Mouse (Mus musculus): Measurements from ENCODE around the gene Myadm. TPM values are rescaled to one million over a fixed set of nuclear protein-coding genes. Genes with fewer than 3 reads are reported as not detected.

Myadm gene
- total and polyA plus RNA-seq, 3 experiments: 4.4 to 22.6 (median 4.6) TPM

DNA sequence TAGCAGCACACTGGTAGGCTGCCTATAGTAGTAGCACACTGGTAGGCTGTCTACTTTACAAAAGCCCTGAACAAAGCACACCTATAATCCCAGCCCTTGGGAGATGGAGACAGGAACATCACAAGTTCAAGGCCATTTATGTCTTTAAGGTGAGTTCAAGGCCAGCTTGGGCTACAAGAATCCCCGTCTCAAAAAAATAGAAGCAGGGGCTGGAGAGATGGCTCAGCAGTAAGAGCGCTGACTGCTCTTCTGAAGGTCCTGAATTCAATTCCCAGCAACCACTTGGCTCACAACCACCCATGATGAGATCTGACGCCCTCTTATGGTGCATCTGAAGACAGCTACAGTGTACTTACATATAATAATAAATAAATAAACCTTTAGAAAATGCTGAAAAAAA, 56.4 kb downstream of the Myadm start:
- Histone ChIP-seq H3K4me2 (ENCODE audit: insufficient read depth, low read depth, poor library complexity, severe bottlenecking) (no peak overlapping the region), H3K27me3 (replicated peaks) (no peaks in the 10 kb centered on the region), H3K4me1 (ENCODE audit: control insufficient read depth in 1 of 2, insufficient read depth in 2 of 2) (peaks cover 0 to 6% of the 10 kb centered on the region in 2 experiments; a peak in 1 of 4 replicates), H3K4me3 (replicated peaks in 1 of 3; ENCODE audit: low read depth in 2 of 3, low read length in 2 of 3, poor library complexity in 1 of 3) (no peak overlapping the region), H3K9me3 (replicated peaks; ENCODE audit: low read length) (no peaks in the 10 kb centered on the region), H3K9ac (ENCODE audit: insufficient read depth, low read depth) (no peak overlapping the region), H3K36me3 (replicated peaks in 1 of 2; ENCODE audit: control insufficient read depth in 1 of 2, insufficient read depth in 1 of 2, low read length in 1 of 2) (no peaks in the 10 kb centered on the region), H3K27ac (ENCODE audit: insufficient read depth, low read depth) (no peak overlapping the region), H3K79me2 (replicated peaks; ENCODE audit: control insufficient read depth, extremely low read depth, insufficient read depth, poor library complexity, severe bottlenecking) (no peaks in the 10 kb centered on the region)
- in situ Hi-C loops (cut with MboI; ENCODE audit: low pct_ligation_motif_present, low pct_unique_long_range_greater_than_20kb, low sequenced_read_pairs) (loop anchor here (10.0 kb wide), 1 partner anchor 100 kb away; no protein-coding TSS in a partner anchor), dilution Hi-C loops (cut with MboI; ENCODE audit: extremely low pct_ligation_motif_present, extremely low pct_unique_long_range_greater_than_20kb, low sequenced_read_pairs) (no loop called here)
- DNase-seq (ENCODE audit: extremely low read depth): no peak
- no peak for TF ChIP-seq TBP (conservative IDR thresholded peaks at IDR 0.05; ENCODE audit: low read depth, low read length)
- TF ChIP-seq ZKSCAN1 (IDR thresholded peaks at IDR 0.05; ENCODE audit: borderline replicate concordance, low read depth, low read length): no peak
- TF ChIP-seq USF1 (IDR thresholded peaks at IDR 0.05; ENCODE audit: low read depth, low read length): no peak
- no peak for TF ChIP-seq UBTF (IDR thresholded peaks at IDR 0.05; ENCODE audit: low read depth, low read length)
- TF ChIP-seq CTCF (conservative IDR thresholded peaks at IDR 0.05 in 1 of 2, IDR thresholded peaks at IDR 0.05 in 1 of 2; ENCODE audit: low read depth in 2 of 2, low read length in 2 of 2): no peak
- no peak for TF ChIP-seq PAX5 (IDR thresholded peaks at IDR 0.05; ENCODE audit: low read length)
- TF ChIP-seq E2F4 (IDR thresholded peaks at IDR 0.05; ENCODE audit: insufficient replicate concordance, low read depth, low read length): no peak
- TF ChIP-seq SIN3A (IDR thresholded peaks at IDR 0.05; ENCODE audit: low read length): no peak
- TF ChIP-seq MXI1 (IDR thresholded peaks at IDR 0.05; ENCODE audit: low read depth, low read length): no peak
- TF ChIP-seq TCF12 (IDR thresholded peaks at IDR 0.05; ENCODE audit: low read depth, low read length): no peak
- no peak for TF ChIP-seq BHLHE40 (IDR thresholded peaks at IDR 0.05; ENCODE audit: low read depth, low read length)
- no peak for TF ChIP-seq RCOR1 (conservative IDR thresholded peaks at IDR 0.05; ENCODE audit: low read depth, low read length)
- TF ChIP-seq ZNF384 (IDR thresholded peaks at IDR 0.05; ENCODE audit: low read depth, low read length): no peak
- no peak for TF ChIP-seq CHD2 (IDR thresholded peaks at IDR 0.05; ENCODE audit: low read length)
- no peak for TF ChIP-seq MEF2A (IDR thresholded peaks at IDR 0.05; ENCODE audit: borderline replicate concordance, low read depth, low read length)
- TF ChIP-seq MYC (IDR thresholded peaks at IDR 0.05; ENCODE audit: low read depth, low read length): no peak

DNA sequence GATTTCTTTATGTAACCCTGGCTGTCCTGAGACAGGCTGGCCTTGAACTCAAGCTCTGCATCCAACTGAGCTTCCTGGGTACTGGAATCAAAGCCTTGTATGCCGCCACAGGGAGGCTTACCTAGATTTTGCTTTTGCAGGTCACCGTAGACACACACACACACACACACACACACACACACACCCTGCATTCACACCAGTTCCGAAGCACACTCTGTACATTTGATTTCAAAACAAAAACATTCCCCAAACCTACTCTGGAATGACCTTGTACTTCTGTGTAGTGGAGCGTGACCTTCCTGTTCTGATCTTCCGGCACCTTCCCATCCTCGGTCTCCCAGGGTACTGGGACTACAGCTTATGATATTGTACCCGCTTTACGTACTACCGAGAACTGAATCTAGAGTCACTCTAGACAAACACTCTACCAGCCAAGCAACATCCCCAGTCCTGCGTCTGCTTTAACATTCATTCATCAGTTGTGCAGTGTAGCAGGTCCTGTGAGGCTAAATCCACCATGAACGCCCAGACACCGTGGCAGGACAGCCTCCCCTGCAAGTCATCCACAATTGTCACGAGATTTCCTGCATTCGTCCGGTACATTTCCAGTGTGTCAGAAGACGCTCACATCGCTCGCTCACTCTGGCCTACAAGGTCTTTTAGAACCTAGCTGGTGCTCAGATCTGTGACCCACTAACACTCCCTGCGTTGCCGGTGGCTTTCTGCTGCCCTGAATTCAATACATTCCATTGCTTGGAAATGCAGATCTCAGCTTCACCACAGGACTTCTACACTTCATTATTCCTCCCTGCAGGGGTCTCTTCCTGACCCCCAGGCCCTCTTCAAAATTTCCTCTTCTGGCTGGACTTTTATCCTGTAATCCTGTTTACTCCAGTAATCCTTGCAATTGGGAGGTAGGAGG, 58.7 kb downstream of the Myadm start:
- Histone ChIP-seq H3K27ac (ENCODE audit: insufficient read depth, low read depth) (no peak overlapping the region), H3K27me3 (replicated peaks) (no peaks in the 10 kb centered on the region), H3K9me3 (replicated peaks; ENCODE audit: low read length) (no peaks in the 10 kb centered on the region), H3K4me2 (ENCODE audit: insufficient read depth, low read depth, poor library complexity, severe bottlenecking) (no peak overlapping the region; the same call in 1 of the 2 replicates), H3K4me3 (replicated peaks in 1 of 3; ENCODE audit: low read depth in 2 of 3, low read length in 2 of 3, poor library complexity in 1 of 3) (no peak overlapping the region), H3K4me1 (ENCODE audit: control insufficient read depth in 1 of 2, insufficient read depth in 2 of 2) (peaks cover 4 to 6% of the 10 kb centered on the region in 2 experiments; a peak in 1 of 4 replicates), H3K9ac (ENCODE audit: insufficient read depth, low read depth) (no peak overlapping the region), H3K36me3 (replicated peaks in 1 of 2; ENCODE audit: control insufficient read depth in 1 of 2, insufficient read depth in 1 of 2, low read length in 1 of 2) (no peaks in the 10 kb centered on the region), H3K79me2 (replicated peaks; ENCODE audit: control insufficient read depth, extremely low read depth, insufficient read depth, poor library complexity, severe bottlenecking) (no peaks in the 10 kb centered on the region)
- in situ Hi-C loops (cut with MboI; ENCODE audit: low pct_ligation_motif_present, low pct_unique_long_range_greater_than_20kb, low sequenced_read_pairs) (loop anchor here (10.0 kb wide), 1 partner anchor 97 kb away; no protein-coding TSS in a partner anchor), dilution Hi-C loops (cut with MboI; ENCODE audit: extremely low pct_ligation_motif_present, extremely low pct_unique_long_range_greater_than_20kb, low sequenced_read_pairs) (no loop called here)
- no peak for DNase-seq (ENCODE audit: extremely low read depth)
- TF ChIP-seq NELFE (IDR thresholded peaks at IDR 0.05; ENCODE audit: low read depth, low read length) (no peak), USF2 (conservative IDR thresholded peaks at IDR 0.05; ENCODE audit: low read depth, low read length) (no peak), RAD21 (IDR thresholded peaks at IDR 0.05; ENCODE audit: low read depth, low read length) (no peak), MYC (IDR thresholded peaks at IDR 0.05; ENCODE audit: low read depth, low read length) (no peak), HCFC1 (IDR thresholded peaks at IDR 0.05; ENCODE audit: low read depth, low read length) (no peak), NRF1 (IDR thresholded peaks at IDR 0.05; ENCODE audit: low read depth, low read length) (no peak), CHD2 (IDR thresholded peaks at IDR 0.05; ENCODE audit: low read length) (no peak), SMC3 (IDR thresholded peaks at IDR 0.05; ENCODE audit: low read depth, low read length) (no peak), RCOR1 (conservative IDR thresholded peaks at IDR 0.05; ENCODE audit: low read depth, low read length) (no peak), USF1 (IDR thresholded peaks at IDR 0.05; ENCODE audit: low read depth, low read length) (no peak), POLR2A (IDR thresholded peaks at IDR 0.05; ENCODE audit: low read depth, low read length) (no peak), JUND (conservative IDR thresholded peaks at IDR 0.05; ENCODE audit: low read depth, low read length) (no peak), PAX5 (IDR thresholded peaks at IDR 0.05; ENCODE audit: low read length) (no peak), EP300 (IDR thresholded peaks at IDR 0.05; ENCODE audit: low read length) (no peak), GABPA (IDR thresholded peaks at IDR 0.05; ENCODE audit: insufficient replicate concordance, low read depth, low read length) (no peak), UBTF (IDR thresholded peaks at IDR 0.05; ENCODE audit: low read depth, low read length) (no peak)
